Mouse (Mus musculus): ENCODE measurements around the gene Slc45a2.

Gene Slc45a2

GRCm38 (mm10) chr15:11004646-11005045, 4.1 kb downstream of the Slc45a2 start:
- DNase-seq = no peak

- no peak for DNase-seq
Measured at GRCm38 (mm10) chr15:11008756-11009155, 8.2 kb downstream of the Slc45a2 start.

GRCm38 (mm10) chr15:11010976-11011548, 10.5 kb downstream of the Slc45a2 start:
- DNase-seq = no peak

GRCm38 (mm10) chr15:11014931-11015330, 14.4 kb downstream of the Slc45a2 start:
- DNase-seq = no peak

- DNase-seq = no peak
Measured at GRCm38 (mm10) chr15:11026801-11027561, 26.5 kb downstream of the Slc45a2 start.

GRCm38 (mm10) chr15:11030188-11030587, 29.7 kb downstream of the Slc45a2 start:
- no peak for DNase-seq

GRCm38 (mm10) chr15:11035947-11036474, 35.5 kb downstream of the Slc45a2 start:
- DNase-seq = no peak

- no peak for DNase-seq
Measured at GRCm38 (mm10) chr15:11036535-11037375, 36.2 kb downstream of the Slc45a2 start.

GRCm38 (mm10) chr15:11037376-11037695, 36.8 kb downstream of the Slc45a2 start:
- DNase-seq = no peak

GRCm38 (mm10) chr15:11037711-11038110, 37.2 kb downstream of the Slc45a2 start, which contains the start of gene Rxfp3:
Gene Rxfp3 (minus strand): TSS chr15:11037991.
- DNase-seq = no peak

- no peak for DNase-seq
Measured at GRCm38 (mm10) chr15:11038476-11038875, 38.0 kb downstream of the Slc45a2 start.

- no peak for DNase-seq
Measured at GRCm38 (mm10) chr15:11040067-11040466, 39.5 kb downstream of the Slc45a2 start.

- no peak for DNase-seq
Measured at GRCm38 (mm10) chr15:11041229-11041628, 40.7 kb downstream of the Slc45a2 start.

- DNase-seq = no peak
Measured at GRCm38 (mm10) chr15:11042828-11043227, 42.3 kb downstream of the Slc45a2 start.

- no peak for DNase-seq
Measured at GRCm38 (mm10) chr15:11053678-11054439, 53.3 kb downstream of the Slc45a2 start.

GRCm38 (mm10) chr15:11054440-11055080, 54.0 kb downstream of the Slc45a2 start:
- no peak for DNase-seq

GRCm38 (mm10) chr15:11062903-11063302, 62.4 kb downstream of the Slc45a2 start:
- DNase-seq = no peak

- DNase-seq = no peak
Measured at GRCm38 (mm10) chr15:11064160-11064557, 63.6 kb downstream of the Slc45a2 start.

- no peak for DNase-seq
Measured at GRCm38 (mm10) chr15:11064558-11065411, 64.3 kb downstream of the Slc45a2 start, which contains the start of gene Adamts12. Gene Adamts12 (plus strand): TSS chr15:11064790.

GRCm38 (mm10) chr15:11065528-11066171, 65.1 kb downstream of the Slc45a2 start:
- no peak for DNase-seq

All from thymus, postnatal 36 days (tissue).